Mouse (Mus musculus) G1E-ER4 (cell line): ENCODE results near the gene Cd48. TPM values are rescaled to one million over a fixed set of nuclear protein-coding genes. Genes with fewer than 3 reads are reported as not detected.

Experiments used
- GATA1 ChIP-seq: IDR thresholded peaks from one replicate; pipeline ENCODE4 v1.8.0; 2012; ENCODE audit warnings: low read length, inconsistent platforms
- polyA plus RNA-seq: library from polyadenylated mRNA; stranded (reverse); fragments of >175 nt; gene quantifications from 2 replicates; pipeline ENCODE4 v1.2.3, GENCODE M21; 2012

Cd48 gene
- polyA plus RNA-seq, 1 experiment, result not detected

DNA sequence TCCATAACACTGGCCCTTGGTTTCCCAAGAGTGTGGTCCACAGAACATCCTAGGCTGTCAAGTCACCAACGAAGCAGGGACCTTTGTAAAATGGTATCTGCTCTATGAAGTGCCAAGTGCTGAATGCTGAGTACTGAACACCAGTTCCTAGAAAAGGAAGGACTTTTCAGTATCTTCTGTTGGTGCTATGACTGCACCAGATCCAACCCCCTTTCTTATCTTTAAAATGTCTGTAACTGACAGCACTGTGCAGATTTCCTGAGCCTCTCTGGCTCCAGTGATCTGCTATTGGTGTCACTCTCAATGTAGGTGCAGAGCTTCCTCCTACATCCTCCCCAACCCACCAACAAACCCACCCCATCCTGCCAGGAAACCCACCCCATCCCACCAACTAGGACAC is 7.3 kb upstream of the Cd48 start:
- no peak for TF ChIP-seq GATA1

DNA sequence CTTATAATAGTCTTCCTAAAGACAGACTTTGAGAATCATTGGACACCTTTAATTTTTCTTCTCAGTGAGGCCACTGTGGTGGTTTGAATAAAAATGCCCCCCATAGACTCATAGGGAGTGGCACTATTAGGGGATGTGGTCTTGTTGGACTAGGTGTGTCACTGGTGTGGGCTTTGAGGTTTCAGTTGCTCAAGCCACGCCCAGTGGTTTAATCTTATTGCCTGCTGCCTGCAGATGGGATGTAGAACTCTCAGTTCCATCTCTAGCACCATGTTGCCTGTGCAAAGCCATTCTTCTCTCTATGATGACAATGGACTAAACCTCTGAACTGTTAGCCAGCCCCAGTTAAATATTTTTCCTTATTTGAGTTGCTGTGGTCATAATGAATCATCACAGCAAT is 4.1 kb upstream of the Cd48 start:
- TF ChIP-seq GATA1, result no peak

DNA sequence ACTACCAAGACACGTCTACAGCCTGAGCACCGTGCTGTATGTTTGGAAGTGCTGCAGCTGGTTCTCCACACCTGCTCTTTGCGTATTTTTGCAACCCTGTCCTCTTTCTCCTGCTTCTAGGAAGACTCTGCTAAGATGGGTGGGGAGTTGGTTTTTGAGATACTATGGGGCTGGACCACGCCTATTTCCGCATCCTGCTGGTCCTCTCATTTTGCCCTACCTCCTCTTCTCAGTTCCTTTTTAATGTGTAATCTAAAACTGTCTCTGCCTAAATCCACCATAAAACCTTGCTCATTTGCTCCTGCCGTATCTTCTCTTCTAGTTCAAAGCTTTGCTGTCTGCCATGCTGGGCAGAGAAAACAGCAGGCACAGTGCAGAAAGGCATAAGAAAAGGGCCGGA is 800 bp upstream of the Cd48 start:
- TF ChIP-seq GATA1, result no peak

DNA sequence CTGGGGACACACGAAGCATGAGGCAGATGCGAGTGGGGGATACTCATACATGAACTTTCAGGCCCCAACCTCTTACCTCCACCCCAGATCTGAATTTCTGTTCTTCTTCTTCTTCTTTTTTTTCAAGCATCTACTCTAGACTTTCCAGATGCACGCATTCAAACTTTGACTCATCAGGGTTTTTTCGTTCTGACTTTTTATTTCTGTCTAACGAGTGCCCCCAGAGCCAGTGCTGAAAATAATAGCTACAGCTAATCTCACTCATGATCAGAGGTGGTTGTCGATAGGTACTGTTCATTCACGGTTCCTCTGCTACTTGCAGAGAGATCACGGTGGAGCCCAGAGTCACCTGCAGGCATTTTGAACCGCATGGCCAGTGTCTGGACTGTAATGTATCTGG is 3.1 kb downstream of the Cd48 start:
- TF ChIP-seq GATA1, result no peak

DNA sequence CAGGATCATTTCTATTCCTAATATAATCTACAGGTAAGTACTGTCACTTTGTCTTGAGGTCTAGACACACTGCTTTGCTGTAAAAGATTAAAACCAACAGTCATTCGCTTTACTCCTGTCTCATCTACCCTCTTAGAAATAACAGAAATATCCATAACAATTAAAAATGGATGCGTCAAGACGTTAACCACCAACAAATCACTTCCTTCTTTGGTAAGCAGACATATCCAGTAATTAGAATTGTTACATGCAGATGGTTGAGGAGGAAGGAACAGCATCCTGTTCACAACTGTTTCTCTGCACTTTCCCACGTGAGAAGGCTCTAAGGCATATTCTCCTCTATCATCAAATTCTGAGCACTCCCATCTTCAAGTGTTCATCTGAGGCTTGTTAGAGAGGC is 5.5 kb downstream of the Cd48 start:
- no peak for TF ChIP-seq GATA1

DNA sequence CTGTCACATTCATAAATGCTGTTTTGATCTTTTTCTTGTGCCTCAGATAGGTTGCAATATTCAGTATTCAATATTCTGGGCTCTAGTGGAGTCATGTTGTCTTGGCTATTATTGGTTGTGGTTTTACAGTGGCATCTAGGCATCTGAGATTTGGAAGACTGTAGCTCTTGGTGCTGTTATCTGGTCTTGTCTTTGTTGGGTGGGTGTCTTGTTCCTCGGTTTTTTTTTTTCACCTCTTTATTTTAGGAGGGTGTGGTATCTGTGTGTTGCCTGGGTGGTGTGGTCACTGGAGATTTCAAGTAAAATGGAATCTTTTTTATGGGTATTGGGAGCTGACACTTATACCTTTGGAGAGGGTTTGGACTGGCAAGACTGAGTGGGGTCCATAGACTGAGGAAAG is 12.1 kb downstream of the Cd48 start:
- TF ChIP-seq GATA1, result no peak

DNA sequence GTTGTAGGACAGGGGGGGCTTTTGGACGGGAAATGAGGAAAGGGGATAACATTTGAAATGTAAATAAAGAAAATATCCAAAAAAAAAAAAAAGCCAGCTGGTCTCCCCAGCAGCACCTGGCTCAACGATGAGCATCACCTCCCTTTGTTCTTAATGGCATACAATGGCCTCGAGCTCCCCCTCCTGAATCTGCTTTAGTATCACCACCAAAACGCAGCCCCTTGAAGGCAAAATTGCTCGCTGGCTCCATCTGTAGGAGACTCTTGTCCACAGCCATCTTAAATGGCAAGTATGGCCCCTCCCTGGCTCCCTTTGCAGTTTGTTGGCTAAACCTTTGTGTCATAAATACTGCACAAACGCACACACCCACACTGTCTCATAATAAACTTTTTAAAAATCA is 17.2 kb downstream of the Cd48 start:
- TF ChIP-seq GATA1, result no peak

DNA sequence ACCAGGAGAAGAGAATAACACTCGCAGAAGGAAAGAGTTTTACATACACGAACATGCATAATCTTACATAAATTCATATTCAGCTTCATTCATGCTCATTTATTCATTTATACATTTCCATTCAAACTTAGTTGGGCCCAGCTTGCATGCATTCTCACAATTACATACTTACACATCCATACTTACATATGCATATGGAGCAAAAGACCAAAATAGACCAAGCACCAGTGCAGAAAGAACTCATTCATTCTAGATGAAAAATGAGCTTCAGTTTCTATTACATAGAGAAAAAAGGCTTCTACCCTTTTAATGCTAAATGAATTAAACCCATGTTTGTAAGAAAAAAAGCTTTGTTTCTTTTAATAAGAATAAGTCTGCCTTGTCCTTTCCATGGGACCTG is 33.6 kb downstream of the Cd48 start:
- TF ChIP-seq GATA1, result no peak

DNA sequence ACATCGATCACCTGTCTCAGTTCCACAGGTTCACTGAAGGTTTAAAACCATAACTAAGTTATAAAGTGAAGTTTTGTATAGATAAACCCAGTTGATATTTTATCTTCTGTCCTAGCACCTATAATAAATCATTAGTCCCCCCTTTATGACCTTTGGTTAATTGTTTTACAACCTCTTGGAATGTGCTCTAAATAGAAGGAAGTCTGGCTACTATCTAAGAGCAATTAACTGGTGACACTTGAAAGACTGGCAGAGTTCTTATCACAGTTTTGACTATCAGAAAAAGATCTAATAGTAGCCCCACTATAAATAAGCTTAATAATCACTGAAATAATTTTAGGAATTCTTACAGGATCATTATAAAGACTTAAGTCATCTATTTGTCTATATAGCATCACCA is 34.4 kb downstream of the Cd48 start:
- TF ChIP-seq GATA1, result no peak

DNA sequence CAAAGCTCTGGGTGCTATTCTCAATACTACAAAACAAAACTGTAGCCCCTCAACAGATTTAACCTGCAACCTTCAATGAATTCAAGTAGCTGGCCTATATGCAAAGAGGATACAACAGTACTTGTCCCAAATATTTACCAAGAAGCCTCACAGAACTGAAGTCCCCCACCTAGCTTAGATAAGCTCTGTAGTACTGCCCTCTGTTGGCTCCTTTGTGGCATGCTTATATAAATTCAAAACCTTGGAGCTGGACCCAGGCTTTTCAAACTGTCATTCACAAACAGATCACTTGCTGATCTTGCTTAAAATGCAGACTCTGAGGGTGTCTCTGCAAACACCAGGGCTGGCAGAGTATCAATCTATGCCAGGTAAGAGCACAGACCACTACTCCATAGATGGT is 49.4 kb downstream of the Cd48 start:
- TF ChIP-seq GATA1, result no peak

DNA sequence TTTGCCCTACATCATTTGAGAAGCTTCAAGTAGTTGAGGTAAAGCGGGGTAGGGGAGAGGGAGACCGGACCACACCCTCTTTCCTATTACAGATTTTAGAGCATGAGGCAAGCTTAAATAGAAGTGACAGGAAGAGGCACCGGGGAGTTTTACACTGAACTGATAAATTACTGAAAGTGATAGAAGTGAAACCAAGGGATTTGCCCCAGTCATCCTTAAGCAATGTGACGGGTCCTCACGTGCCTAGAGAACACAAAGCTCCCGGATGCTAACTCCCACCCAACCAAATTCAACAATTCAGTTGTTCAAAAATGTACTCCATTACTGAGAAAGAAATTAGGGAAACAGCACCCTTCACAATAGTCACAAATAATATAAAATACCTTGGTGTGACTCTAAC is 53.1 kb downstream of the Cd48 start:
- no peak for TF ChIP-seq GATA1

DNA sequence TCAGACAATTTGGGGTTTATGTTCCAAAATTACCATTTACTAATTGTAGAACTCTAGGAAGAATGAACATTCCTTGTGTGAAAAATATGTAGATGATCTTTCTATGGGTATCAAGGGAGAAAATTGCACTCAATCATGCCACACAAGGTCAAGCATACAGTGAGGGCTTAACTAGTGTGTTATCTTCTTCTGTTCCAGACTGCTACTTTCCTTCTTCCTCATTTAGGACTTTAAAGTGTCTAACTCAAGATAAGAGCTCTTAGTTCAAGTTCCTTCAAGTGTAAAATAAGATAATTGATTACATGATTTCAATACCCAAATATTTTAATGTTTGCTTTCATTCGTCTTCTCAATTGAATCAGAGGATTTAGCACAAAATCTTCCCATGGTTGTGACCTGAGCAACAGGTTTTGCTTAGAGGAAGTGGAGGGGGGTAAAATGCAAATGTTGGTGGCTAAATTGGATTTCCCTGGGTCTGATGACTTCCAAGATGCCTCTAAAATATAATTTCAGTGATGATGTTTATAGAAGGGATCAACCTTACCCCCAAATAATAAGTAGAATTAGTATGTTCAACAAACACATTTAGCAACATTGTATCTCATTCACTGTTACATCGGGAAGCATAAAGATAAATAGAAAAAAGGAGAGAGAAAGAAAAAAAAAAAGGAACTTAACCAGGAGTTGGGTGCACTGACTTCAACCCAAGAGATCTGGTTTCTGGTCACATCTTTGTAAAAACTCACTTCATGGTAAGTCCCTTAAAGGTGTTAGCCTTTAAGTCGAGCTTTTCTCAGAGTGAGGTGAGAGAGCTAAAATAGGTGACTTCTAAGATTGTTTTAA is 66.5 kb downstream of the Cd48 start:
- TF ChIP-seq GATA1, result no peak

Other genes with a start within 250 kb of the Cd48 start
- gene F11r, start 244.5 kb upstream of the Cd48 start, polyA plus RNA-seq, result not detected in 2 replicates
- gene Alyref2, start 178.5 kb upstream of the Cd48 start, polyA plus RNA-seq, result 12.2 and 15.6 TPM in 2 replicates
- gene Itln1, start 146.7 kb upstream of the Cd48 start, polyA plus RNA-seq, result not detected in 2 replicates
- not detected in 2 replicates for gene Cd244a, start 122.8 kb upstream of the Cd48 start, polyA plus RNA-seq
- not detected in 2 replicates for gene Ly9, start 74.6 kb upstream of the Cd48 start, polyA plus RNA-seq
- not detected in 2 replicates for gene Slamf7, start 29.0 kb upstream of the Cd48 start, polyA plus RNA-seq
- gene Slamf1, start 85.1 kb downstream of the Cd48 start, polyA plus RNA-seq, result not detected in 2 replicates
- gene Cd84, start 157.7 kb downstream of the Cd48 start, polyA plus RNA-seq, result not detected in 2 replicates
- not detected in 2 replicates for gene Gm10521, start 213.7 kb downstream of the Cd48 start, polyA plus RNA-seq
- not detected in 2 replicates for gene Slamf6, start 235.5 kb downstream of the Cd48 start, polyA plus RNA-seq